Mouse (Mus musculus) limb, embryonic 13.5 days (tissue): ENCODE data around the gene Mtss1l. TPM values are rescaled to one million over a fixed set of nuclear protein-coding genes. Genes with fewer than 3 reads are reported as not detected.
"Not testable (repeated sequence)": the region's sequence is repeated elsewhere in the genome, so short reads cannot be mapped to it uniquely, and the experiment has no call there.

ENCODE experiments used
- ATAC-seq: fragments of 200-750 bp; cut with Nextera tagmentation; 2 replicates; pipeline ENCODE4 v1.8.0; 2017; ENCODE audit warnings: low read depth, moderate number of reproducible peaks, moderate TSS enrichment; ENCODE audit not compliant: low FRiP score
- H3K27ac ChIP-seq: fragments of 300-500 bp; sonication (generic); 2 replicates; pipeline ENCODE4 v1.5.1; 2015; ENCODE audit warnings: inconsistent platforms, mild to moderate bottlenecking, moderate library complexity
- H3K27me3 ChIP-seq: fragments of 300-500 bp; sonication (generic); 2 replicates; pipeline ENCODE4 v1.6.1; 2015; ENCODE audit warnings: mild to moderate bottlenecking, inconsistent platforms
- H3K36me3 ChIP-seq: fragments of 300-500 bp; sonication (generic); 2 replicates; pipeline ENCODE4 v1.6.1; 2015; ENCODE audit warnings: inconsistent platforms, mild to moderate bottlenecking, moderate library complexity
- H3K4me1 ChIP-seq: fragments of 300-500 bp; sonication (generic); 2 replicates; pipeline ENCODE4 v1.6.1; 2015; ENCODE audit warnings: inconsistent platforms
- H3K4me2 ChIP-seq: fragments of 300-500 bp; sonication (generic); replicated peaks from 2 replicates; pipeline ENCODE4 v1.6.1; 2015; ENCODE audit warnings: inconsistent platforms, mild to moderate bottlenecking, moderate library complexity
- H3K4me3 ChIP-seq: fragments of 300-500 bp; sonication (generic); 2 replicates; pipeline ENCODE4 v1.5.1; 2015; ENCODE audit warnings: moderate library complexity, mild to moderate bottlenecking, inconsistent platforms
- H3K9ac ChIP-seq: fragments of 300-500 bp; sonication (generic); 2 replicates; pipeline ENCODE4 v1.6.1; 2015; ENCODE audit warnings: mild to moderate bottlenecking, inconsistent platforms
- H3K9me3 ChIP-seq: fragments of 300-500 bp; sonication (generic); 2 replicates; pipeline ENCODE4 v1.6.1; 2016; ENCODE audit warnings: inconsistent platforms
- WGBS: fragments of 180-500 bp; shearing (Covaris S2); methylation state at CpG from one replicate; pipeline ENCODE4 v1.1.7; 2015; 5-methylcytosine and 5-hydroxymethylcytosine counted together
- polyA plus RNA-seq: library from polyadenylated mRNA; unstranded; fragments of >200 nt; fragmentation: Nextera tagmentation; extraction: Ambion mirVana; gene quantifications from 2 replicates; pipeline ENCODE4 v1.2.1, GENCODE M21; 2015

Gene Mtss1l
- polyA plus RNA-seq, 1 experiment from 2014 or later: 10.4 TPM

DNA sequence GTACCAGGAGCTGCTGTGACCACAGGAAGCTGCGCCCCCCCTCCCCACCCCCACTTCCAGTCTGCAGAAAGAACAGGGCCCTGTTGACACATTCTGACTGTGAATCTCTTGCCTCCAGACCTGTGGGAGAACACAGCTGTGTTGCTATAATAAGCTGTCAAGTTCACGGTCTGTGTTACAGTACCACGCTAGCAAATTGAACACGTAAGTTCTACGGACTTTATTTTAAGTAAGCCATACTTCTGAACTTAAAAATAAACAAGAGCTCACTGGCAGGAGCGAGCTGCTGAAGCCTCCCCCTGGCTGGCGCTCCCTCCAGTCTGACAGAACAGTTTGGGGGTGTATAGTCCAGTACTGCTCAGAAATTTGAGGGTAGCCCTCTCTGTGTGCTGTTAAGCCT is 51.2 kb downstream of the Mtss1l start:
- peaks cover 4% of the 10 kb centered on the region; the same call in 1 of the 2 replicates for H3K9me3 ChIP-seq
- H3K9ac ChIP-seq: no peak overlapping the region
- no peak overlapping the region for H3K27ac ChIP-seq
- no peak for ATAC-seq
- no peak overlapping the region for H3K4me2 ChIP-seq
- 79% methylated on average over 7 of the region's 7 CpGs for WGBS
- no peak overlapping the region for H3K4me3 ChIP-seq
- H3K36me3 ChIP-seq: no peaks in the 10 kb centered on the region
- no peaks in the 10 kb centered on the region for H3K27me3 ChIP-seq
- no peaks in the 10 kb centered on the region for H3K4me1 ChIP-seq

GRCm38 (mm10) chr8:110774047-110774446 is 52.8 kb downstream of the Mtss1l start:
- no peak overlapping the region for H3K27ac ChIP-seq
- 68% methylated on average over 3 of the region's 3 CpGs for WGBS
- no peak overlapping the region for H3K9ac ChIP-seq
- H3K4me2 ChIP-seq: no peak overlapping the region
- H3K4me3 ChIP-seq: no peak overlapping the region
- ATAC-seq: no peak
- peaks cover 4% of the 10 kb centered on the region; the same call in 1 of the 2 replicates for H3K9me3 ChIP-seq
- H3K27me3 ChIP-seq: no peaks in the 10 kb centered on the region
- H3K36me3 ChIP-seq: no peaks in the 10 kb centered on the region
- H3K4me1 ChIP-seq: no peaks in the 10 kb centered on the region

- H3K4me3 ChIP-seq: no peak overlapping the region
- H3K4me1 ChIP-seq: no peaks in the 10 kb centered on the region
- no peak for ATAC-seq
- H3K36me3 ChIP-seq: no peaks in the 10 kb centered on the region
- H3K27ac ChIP-seq: no peak overlapping the region
- no peak overlapping the region for H3K4me2 ChIP-seq
- WGBS: 86% methylated on average over 6 of the region's 6 CpGs
- H3K9ac ChIP-seq: no peak overlapping the region
- H3K9me3 ChIP-seq: peaks cover 4% of the 10 kb centered on the region; the same call in 1 of the 2 replicates
- H3K27me3 ChIP-seq: no peaks in the 10 kb centered on the region
Observed at GRCm38 (mm10) chr8:110774725-110775124, 53.4 kb downstream of the Mtss1l start.

- Histone ChIP-seq H3K27me3 (no peaks in the 10 kb centered on the region), H3K27ac (no peak overlapping the region), H3K4me1 (no peaks in the 10 kb centered on the region), H3K4me2 (no peak overlapping the region), H3K9ac (no peak overlapping the region), H3K4me3 (no peak overlapping the region), H3K9me3 (peaks cover 4% of the 10 kb centered on the region; the same call in 1 of the 2 replicates), H3K36me3 (no peaks in the 10 kb centered on the region)
- WGBS: 75% methylated on average over 8 of the region's 8 CpGs
- no peak for ATAC-seq
Observed at GRCm38 (mm10) chr8:110775316-110775715, 54.0 kb downstream of the Mtss1l start.

DNA sequence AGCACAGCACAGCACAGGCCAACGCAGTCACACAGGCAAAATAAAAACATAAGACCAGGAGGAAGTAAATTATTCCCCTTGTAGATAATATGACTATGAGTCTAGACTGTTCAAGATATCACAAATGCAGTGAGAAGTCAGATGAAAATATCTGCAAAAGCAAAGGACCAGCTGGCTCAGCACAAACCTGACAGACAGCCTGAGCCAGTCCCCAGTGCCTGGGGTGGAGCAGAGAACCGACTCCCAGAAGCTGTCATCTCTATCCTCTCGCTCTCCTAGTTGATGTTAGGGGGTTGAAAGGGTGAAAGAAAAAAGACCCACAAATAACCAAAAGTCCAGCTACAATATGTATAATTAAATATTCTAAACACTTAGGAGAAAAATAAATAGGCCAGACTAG is 54.4 kb downstream of the Mtss1l start:
- no peak for ATAC-seq

DNA sequence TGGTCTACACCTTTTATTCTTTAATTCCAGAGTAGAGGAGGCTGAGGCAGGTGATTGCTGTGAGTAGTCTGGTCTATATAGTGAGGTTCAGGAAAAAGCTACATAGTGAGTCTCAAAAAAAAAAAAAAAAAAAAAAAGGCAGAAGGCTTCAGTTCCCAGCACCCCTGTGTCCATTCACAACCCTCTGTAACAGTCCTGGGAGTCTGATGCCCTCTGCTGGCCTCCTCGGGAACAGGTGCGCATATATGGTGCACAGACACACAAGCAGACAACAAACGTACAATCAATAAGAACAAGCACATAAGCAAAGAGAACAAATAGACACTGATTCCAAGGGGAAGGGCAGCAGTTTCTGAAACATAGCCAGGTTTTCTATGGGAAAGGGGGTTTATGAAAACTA is 55.1 kb downstream of the Mtss1l start:
- ATAC-seq: no peak
- no peaks in the 10 kb centered on the region for H3K36me3 ChIP-seq
- 96% methylated on average over 3 of the region's 3 CpGs for WGBS
- no peaks in the 10 kb centered on the region for H3K27me3 ChIP-seq
- H3K4me2 ChIP-seq: no peak overlapping the region
- no peak overlapping the region for H3K27ac ChIP-seq
- H3K4me1 ChIP-seq: no peaks in the 10 kb centered on the region
- H3K9ac ChIP-seq: no peak overlapping the region
- H3K9me3 ChIP-seq: peaks cover 4% of the 10 kb centered on the region; the same call in 1 of the 2 replicates
- H3K4me3 ChIP-seq: no peak overlapping the region

More for the DNA sequence above, 54.4 kb downstream of the Mtss1l start:
- WGBS: 81% methylated on average over 3 of the region's 3 CpGs
- H3K9me3 ChIP-seq: peaks cover 4% of the 10 kb centered on the region; the same call in 1 of the 2 replicates
- H3K9ac ChIP-seq: no peak overlapping the region
- no peaks in the 10 kb centered on the region for H3K4me1 ChIP-seq
- no peak overlapping the region for H3K27ac ChIP-seq
- H3K36me3 ChIP-seq: no peaks in the 10 kb centered on the region
- no peak overlapping the region for H3K4me2 ChIP-seq
- no peak overlapping the region for H3K4me3 ChIP-seq
- H3K27me3 ChIP-seq: no peaks in the 10 kb centered on the region

DNA sequence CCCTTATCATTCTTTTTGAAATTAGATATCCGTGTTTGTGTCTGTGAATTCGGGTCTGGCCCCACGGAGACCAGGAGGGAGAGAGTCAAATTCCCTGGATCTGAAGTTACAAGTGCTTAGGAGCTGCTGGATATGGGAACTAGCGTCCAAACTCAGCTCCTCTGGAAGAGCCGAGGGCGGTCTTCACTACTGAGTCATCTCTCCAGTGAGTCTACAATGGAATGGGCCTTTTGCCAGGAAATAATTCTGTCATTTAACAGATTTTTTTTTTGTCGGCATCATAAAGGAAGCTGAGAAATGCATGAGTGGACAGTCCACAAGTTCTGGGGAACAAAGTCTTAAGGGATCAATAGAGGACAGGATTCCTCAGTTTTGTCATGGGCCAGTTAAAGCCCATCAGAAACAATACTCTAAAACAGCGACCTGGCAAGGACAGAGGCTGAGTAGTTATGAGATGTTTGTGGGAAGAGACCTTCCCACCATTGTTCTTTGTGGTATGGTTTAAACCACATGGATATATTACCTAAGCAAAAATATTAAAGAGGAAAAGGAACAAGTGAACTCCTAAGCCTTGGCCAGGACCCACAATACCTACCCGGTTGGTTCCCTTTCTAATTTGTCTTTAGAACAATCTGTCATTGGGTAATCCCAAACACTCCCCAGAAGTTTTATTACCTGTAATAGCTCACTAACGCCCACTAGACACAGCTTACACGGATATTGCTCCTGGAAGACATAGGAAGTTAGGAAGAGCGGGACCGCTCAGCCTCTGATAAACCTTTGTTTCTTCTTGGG is 58.8 kb downstream of the Mtss1l start:
- Histone ChIP-seq H3K9me3 (peaks cover 4% of the 10 kb centered on the region; the same call in 1 of the 2 replicates), H3K27ac (no peak overlapping the region), H3K9ac (no peak overlapping the region), H3K4me1 (no peaks in the 10 kb centered on the region), H3K4me3 (no peak overlapping the region), H3K4me2 (no peak overlapping the region), H3K27me3 (no peaks in the 10 kb centered on the region), H3K36me3 (no peaks in the 10 kb centered on the region)
- 81% methylated on average over 13 of the region's 13 CpGs for WGBS
- ATAC-seq: no peak

- Histone ChIP-seq H3K4me1 (no peaks in the 10 kb centered on the region), H3K27me3 (no peaks in the 10 kb centered on the region), H3K4me3 (no peak overlapping the region), H3K9me3 (no peaks in the 10 kb centered on the region), H3K27ac (no peak overlapping the region), H3K4me2 (no peak overlapping the region), H3K9ac (no peak overlapping the region), H3K36me3 (no peaks in the 10 kb centered on the region)
- 56% methylated on average over 2 of the region's 2 CpGs for WGBS
- no peak for ATAC-seq
Observed at GRCm38 (mm10) chr8:110785366-110785765, 64.1 kb downstream of the Mtss1l start.

DNA sequence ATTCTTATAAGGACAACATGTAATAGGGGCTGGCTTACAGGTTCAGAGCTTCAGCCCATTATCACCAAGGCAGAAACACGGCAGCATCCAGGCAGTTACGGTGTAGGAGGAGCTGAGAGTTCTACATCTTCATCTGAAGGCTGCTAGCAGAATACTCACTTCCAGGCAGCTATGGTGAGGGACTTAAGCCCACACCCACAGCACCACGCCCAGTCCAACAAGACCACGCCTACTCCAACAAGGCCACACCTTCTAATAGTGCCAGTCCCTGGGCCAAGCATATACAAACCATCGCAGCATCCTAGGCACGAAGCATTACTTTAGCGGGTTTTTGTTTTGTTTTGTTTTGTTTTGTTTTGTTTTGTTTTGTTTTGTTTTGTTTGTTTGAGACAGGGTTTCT is 65.2 kb downstream of the Mtss1l start:
- H3K27me3 ChIP-seq, H3K4me3 ChIP-seq, ATAC-seq, H3K36me3 ChIP-seq, H3K9ac ChIP-seq, H3K4me2 ChIP-seq, H3K27ac ChIP-seq, H3K9me3 ChIP-seq, H3K4me1 ChIP-seq: not testable (repeated sequence)
- 79% methylated on average over 7 of the region's 7 CpGs for WGBS

- H3K27ac ChIP-seq: no peak overlapping the region
- no peaks in the 10 kb centered on the region for H3K9me3 ChIP-seq
- H3K4me1 ChIP-seq: no peaks in the 10 kb centered on the region
- H3K4me3 ChIP-seq: no peak overlapping the region
- H3K27me3 ChIP-seq: no peaks in the 10 kb centered on the region
- 87% methylated on average over 8 of the region's 8 CpGs for WGBS
- ATAC-seq: no peak
- H3K36me3 ChIP-seq: no peaks in the 10 kb centered on the region
- no peak overlapping the region for H3K4me2 ChIP-seq
- no peak overlapping the region for H3K9ac ChIP-seq
Observed at GRCm38 (mm10) chr8:110786934-110787333, 65.7 kb downstream of the Mtss1l start.

DNA sequence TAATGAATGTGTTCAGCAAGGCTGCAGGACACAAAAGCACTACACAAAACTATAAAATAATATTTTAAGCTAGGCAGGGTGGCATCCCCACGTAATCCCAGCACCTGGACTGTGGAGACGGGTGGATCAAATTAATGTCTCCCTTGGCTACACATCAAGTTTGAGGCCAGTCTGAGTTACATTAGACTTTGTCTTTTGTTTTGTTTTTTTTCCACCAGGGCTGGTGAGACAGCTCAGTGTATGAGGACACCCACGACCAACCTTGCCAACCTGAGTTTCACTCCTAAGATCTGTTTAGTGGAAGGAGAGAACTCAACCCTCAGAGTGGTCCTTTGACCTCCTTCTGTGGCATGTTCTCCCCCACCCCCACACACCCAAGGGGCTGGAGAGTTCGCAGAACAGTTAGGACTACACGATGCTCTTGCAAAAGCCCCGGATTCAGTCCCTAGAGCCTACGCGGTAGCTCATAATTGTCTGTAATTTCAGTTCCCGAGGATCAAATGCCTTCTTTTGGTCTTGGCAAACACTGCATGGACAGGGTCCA is 66.2 kb downstream of the Mtss1l start:
- no peaks in the 10 kb centered on the region for H3K4me1 ChIP-seq
- no peak for ATAC-seq
- WGBS: 82% methylated on average over 9 of the region's 9 CpGs

GRCm38 (mm10) chr8:110788981-110789380 is 67.7 kb downstream of the Mtss1l start:
- H3K4me3 ChIP-seq: no peak overlapping the region
- peaks cover 10% of the 10 kb centered on the region for H3K4me1 ChIP-seq
- ATAC-seq: no peak
- H3K27me3 ChIP-seq: no peaks in the 10 kb centered on the region
- no peak overlapping the region for H3K4me2 ChIP-seq
- H3K27ac ChIP-seq: no peak overlapping the region
- no peaks in the 10 kb centered on the region for H3K9me3 ChIP-seq
- WGBS: 71% methylated on average over 12 of the region's 12 CpGs
- no peaks in the 10 kb centered on the region for H3K36me3 ChIP-seq
- no peak overlapping the region for H3K9ac ChIP-seq

More for the DNA sequence above, 66.2 kb downstream of the Mtss1l start:
- H3K9ac ChIP-seq: no peak overlapping the region
- no peak overlapping the region for H3K27ac ChIP-seq
- H3K4me3 ChIP-seq: no peak overlapping the region
- H3K36me3 ChIP-seq: no peaks in the 10 kb centered on the region
- no peaks in the 10 kb centered on the region for H3K9me3 ChIP-seq
- no peaks in the 10 kb centered on the region for H3K27me3 ChIP-seq
- no peak overlapping the region for H3K4me2 ChIP-seq
